Mouse (Mus musculus): ENCODE measurements around the gene Sema3f.

DNA sequence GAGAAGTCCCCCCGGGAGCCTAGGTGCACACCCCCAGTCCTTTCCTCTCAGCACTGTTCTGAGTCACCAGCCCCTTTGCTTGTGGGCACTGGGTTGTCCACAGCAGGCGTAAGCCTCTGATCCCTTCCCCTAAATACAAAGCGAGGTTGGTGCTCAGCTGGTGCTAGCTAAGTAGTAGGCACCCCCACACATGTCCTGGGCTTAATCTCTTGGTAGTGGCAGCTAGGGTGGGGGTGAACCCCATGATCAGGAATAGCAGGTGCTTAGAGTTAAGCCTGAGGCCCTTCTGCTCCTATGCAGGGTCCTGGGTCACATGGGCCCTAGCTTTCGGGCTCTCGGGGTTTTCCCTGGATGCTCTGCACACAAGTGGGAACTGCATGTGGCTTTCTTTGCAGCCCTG is 53.1 kb downstream of the Sema3f start:
- TF ChIP-seq POLR2A (IDR thresholded peaks at IDR 0.05; ENCODE audit: control insufficient read depth, extremely low read depth, insufficient read depth, low read length, poor library complexity) (no peak), CTCF (IDR thresholded peaks at IDR 0.05; ENCODE audit: borderline replicate concordance, control insufficient read depth, extremely low read depth, insufficient read depth, low read length, poor library complexity) (no peak)
